Mouse (Mus musculus): ENCODE measurements around the gene Lig3. TPM values are rescaled to one million over a fixed set of nuclear protein-coding genes. Genes with fewer than 3 reads are reported as not detected.

Lig3 gene
- polyA plus RNA-seq (2014; fragmentation: Nextera tagmentation; extraction: Ambion mirVana) = 50.4 and 52.9 TPM in 2 replicates

- H3K9me3 ChIP-seq (ENCODE audit: control insufficient read depth, low read length) = no peaks in the 10 kb centered on the region
- under 1% methylated on average over 60 of the region's 90 CpGs for WGBS
- peak within 1 kb of the TSS; percentile 70 for H3K4me2 ChIP-seq (ENCODE audit: low read depth)
- peaks cover 11% of the 10 kb centered on the region for H3K4me1 ChIP-seq (ENCODE audit: control insufficient read depth, insufficient read depth, low read length)
- H3K4me3 ChIP-seq (ENCODE audit: low read depth, low read length) = peak within 1 kb of the TSS; percentile 94
- H3K9ac ChIP-seq (ENCODE audit: low read length) = peak within 1 kb of the TSS; percentile 96
- peak within 1 kb of the TSS; percentile 94 for H3K27ac ChIP-seq (ENCODE audit: low read depth, low read length)
- ATAC-seq (ENCODE audit: insufficient read depth, low FRiP score, low TSS enrichment) = peak; percentile 93
- DNase-seq (ENCODE audit: low spot score) = peak; percentile 97
- H3K27me3 ChIP-seq (ENCODE audit: control insufficient read depth, insufficient read depth, low read length) = no peaks in the 10 kb centered on the region
- peaks cover 5% of the 10 kb centered on the region; the same call in 1 of the 2 replicates for H3K36me3 ChIP-seq (ENCODE audit: control insufficient read depth, insufficient read depth, low read length)
Measured at GRCm38 (mm10) chr11:82780983-82781903, at the start of gene Lig3. Gene Lig3, plus strand, starts transcription at chr11:82781108.

- H3K9ac ChIP-seq (ENCODE audit: low read length) = no peak overlapping the region
- no peak overlapping the region for H3K4me3 ChIP-seq (ENCODE audit: low read depth, low read length)
- ATAC-seq (ENCODE audit: insufficient read depth, low FRiP score, low TSS enrichment) = no peak
Measured at GRCm38 (mm10) chr11:82734227-82734626, 46.7 kb upstream of the Lig3 start.

DNA sequence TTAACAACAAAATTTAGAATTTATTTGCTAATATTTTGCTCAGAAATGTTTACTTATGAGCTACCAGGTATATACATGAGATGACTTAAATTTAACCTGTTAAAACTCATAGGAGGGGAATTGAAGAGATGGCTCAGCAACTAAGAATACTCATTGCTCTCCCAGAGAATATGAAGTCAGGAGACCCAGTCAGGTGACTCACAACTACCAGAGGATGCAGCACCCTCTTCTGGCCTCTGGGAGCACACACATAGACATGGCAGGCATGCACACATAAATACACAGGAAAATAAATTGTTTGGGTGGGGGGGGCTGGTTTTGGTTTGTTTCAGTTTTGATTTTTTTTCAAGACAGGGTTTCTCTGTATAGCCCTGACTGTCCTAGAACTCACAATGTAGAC lies 41.9 kb upstream of the Lig3 start:
- no peak overlapping the region for H3K27ac ChIP-seq (ENCODE audit: low read depth, low read length)
- no peak for DNase-seq (ENCODE audit: low spot score)
- H3K4me3 ChIP-seq (ENCODE audit: low read depth, low read length) = no peak overlapping the region
- H3K27me3 ChIP-seq (ENCODE audit: control insufficient read depth, insufficient read depth, low read length) = no peaks in the 10 kb centered on the region
- H3K9ac ChIP-seq (ENCODE audit: low read length) = no peak overlapping the region
- ATAC-seq (ENCODE audit: insufficient read depth, low FRiP score, low TSS enrichment) = no peak
- no peaks in the 10 kb centered on the region for H3K9me3 ChIP-seq (ENCODE audit: control insufficient read depth, low read length)
- H3K36me3 ChIP-seq (ENCODE audit: control insufficient read depth, insufficient read depth, low read length) = no peaks in the 10 kb centered on the region
- no peak overlapping the region for H3K4me2 ChIP-seq (ENCODE audit: low read depth)
- no peaks in the 10 kb centered on the region for H3K4me1 ChIP-seq (ENCODE audit: control insufficient read depth, insufficient read depth, low read length)

More at GRCm38 (mm10) chr11:82734227-82734626, 46.7 kb upstream of the Lig3 start:
- Histone ChIP-seq H3K36me3 (ENCODE audit: control insufficient read depth, insufficient read depth, low read length) (no peaks in the 10 kb centered on the region), H3K4me2 (ENCODE audit: low read depth) (no peak overlapping the region), H3K4me1 (ENCODE audit: control insufficient read depth, insufficient read depth, low read length) (no peaks in the 10 kb centered on the region), H3K9me3 (ENCODE audit: control insufficient read depth, low read length) (no peaks in the 10 kb centered on the region), H3K27ac (ENCODE audit: low read depth, low read length) (no peak overlapping the region), H3K27me3 (ENCODE audit: control insufficient read depth, insufficient read depth, low read length) (no peaks in the 10 kb centered on the region)
- DNase-seq (ENCODE audit: low spot score) = no peak

DNA sequence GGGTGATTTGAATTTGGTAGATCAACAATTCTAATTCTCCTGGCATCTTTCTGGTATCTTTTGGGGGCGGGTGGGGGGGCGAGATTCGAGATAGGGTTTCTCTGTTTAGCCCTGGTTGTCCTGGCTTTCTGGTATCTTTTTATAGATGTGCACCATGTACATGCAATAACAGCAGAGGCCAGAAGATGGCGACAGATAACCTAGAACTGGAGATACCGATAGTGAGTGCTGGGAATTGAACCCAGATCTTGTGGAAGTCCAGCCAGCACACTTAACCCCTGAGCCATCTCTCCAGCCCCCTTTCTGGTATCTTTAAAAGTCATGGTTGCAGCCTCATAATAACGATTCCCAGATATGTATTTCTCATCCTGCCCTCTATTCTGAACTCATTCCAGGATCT lies 34.8 kb upstream of the Lig3 start:
- H3K4me1 ChIP-seq (ENCODE audit: control insufficient read depth, insufficient read depth, low read length) = no peaks in the 10 kb centered on the region
- ATAC-seq (ENCODE audit: insufficient read depth, low FRiP score, low TSS enrichment) (no peak), DNase-seq (ENCODE audit: low spot score) (no peak)
- H3K4me3 ChIP-seq (ENCODE audit: low read depth, low read length) = no peak overlapping the region
- H3K9me3 ChIP-seq (ENCODE audit: control insufficient read depth, low read length) = no peaks in the 10 kb centered on the region
- no peaks in the 10 kb centered on the region for H3K27me3 ChIP-seq (ENCODE audit: control insufficient read depth, insufficient read depth, low read length)
- WGBS = 33% methylated on average over 6 of the region's 6 CpGs
- H3K36me3 ChIP-seq (ENCODE audit: control insufficient read depth, insufficient read depth, low read length) = no peaks in the 10 kb centered on the region
- H3K4me2 ChIP-seq (ENCODE audit: low read depth) = no peak overlapping the region
- H3K27ac ChIP-seq (ENCODE audit: low read depth, low read length) = no peak overlapping the region
- no peak overlapping the region for H3K9ac ChIP-seq (ENCODE audit: low read length)

DNA sequence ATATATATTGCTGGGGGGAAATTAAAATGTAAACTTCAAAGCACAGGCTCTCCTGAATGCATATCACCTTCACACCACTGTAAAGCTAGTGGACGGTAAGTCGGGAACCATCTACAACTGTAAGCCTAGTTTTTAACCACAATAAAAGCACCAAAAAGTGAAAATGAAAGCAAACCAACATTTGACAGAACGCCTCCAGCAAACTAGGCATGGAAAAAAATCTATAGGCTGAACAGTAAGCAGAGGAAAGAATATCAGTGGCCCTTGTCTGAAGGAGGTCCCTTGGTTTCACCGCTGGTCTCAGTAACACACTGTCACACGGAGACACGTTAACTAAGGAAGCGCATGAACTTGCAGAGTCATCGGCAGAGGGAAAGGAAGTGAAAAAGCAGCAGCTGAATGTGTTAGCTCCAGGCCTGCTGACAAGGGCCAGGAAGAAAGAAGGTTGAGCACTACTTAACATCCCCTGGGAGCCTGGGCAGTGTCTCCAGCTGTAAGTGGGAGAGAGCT lies 34.0 kb upstream of the Lig3 start:
- no peaks in the 10 kb centered on the region for H3K9me3 ChIP-seq (ENCODE audit: control insufficient read depth, low read length)
- H3K9ac ChIP-seq (ENCODE audit: low read length) = no peak overlapping the region
- H3K4me1 ChIP-seq (ENCODE audit: control insufficient read depth, insufficient read depth, low read length) = no peaks in the 10 kb centered on the region
- H3K27ac ChIP-seq (ENCODE audit: low read depth, low read length) = no peak overlapping the region
- H3K4me2 ChIP-seq (ENCODE audit: low read depth) = no peak overlapping the region
- no peak for DNase-seq (ENCODE audit: low spot score)
- no peak overlapping the region for H3K4me3 ChIP-seq (ENCODE audit: low read depth, low read length)
- no peaks in the 10 kb centered on the region for H3K36me3 ChIP-seq (ENCODE audit: control insufficient read depth, insufficient read depth, low read length)
- 90% methylated on average over 8 of the region's 8 CpGs for WGBS
- no peaks in the 10 kb centered on the region for H3K27me3 ChIP-seq (ENCODE audit: control insufficient read depth, insufficient read depth, low read length)
- ATAC-seq (ENCODE audit: insufficient read depth, low FRiP score, low TSS enrichment) = no peak

- Histone ChIP-seq H3K9me3 (ENCODE audit: control insufficient read depth, low read length) (no peaks in the 10 kb centered on the region), H3K27ac (ENCODE audit: low read depth, low read length) (no peak overlapping the region), H3K9ac (ENCODE audit: low read length) (no peak overlapping the region), H3K4me1 (ENCODE audit: control insufficient read depth, insufficient read depth, low read length) (no peaks in the 10 kb centered on the region), H3K36me3 (ENCODE audit: control insufficient read depth, insufficient read depth, low read length) (no peaks in the 10 kb centered on the region), H3K27me3 (ENCODE audit: control insufficient read depth, insufficient read depth, low read length) (no peaks in the 10 kb centered on the region), H3K4me2 (ENCODE audit: low read depth) (no peak overlapping the region), H3K4me3 (ENCODE audit: low read depth, low read length) (no peak overlapping the region)
- ATAC-seq (ENCODE audit: insufficient read depth, low FRiP score, low TSS enrichment) (no peak), DNase-seq (ENCODE audit: low spot score) (no peak)
- 81% methylated on average over 5 of the region's 6 CpGs for WGBS
Measured at GRCm38 (mm10) chr11:82752349-82753115, 28.4 kb upstream of the Lig3 start.

DNA sequence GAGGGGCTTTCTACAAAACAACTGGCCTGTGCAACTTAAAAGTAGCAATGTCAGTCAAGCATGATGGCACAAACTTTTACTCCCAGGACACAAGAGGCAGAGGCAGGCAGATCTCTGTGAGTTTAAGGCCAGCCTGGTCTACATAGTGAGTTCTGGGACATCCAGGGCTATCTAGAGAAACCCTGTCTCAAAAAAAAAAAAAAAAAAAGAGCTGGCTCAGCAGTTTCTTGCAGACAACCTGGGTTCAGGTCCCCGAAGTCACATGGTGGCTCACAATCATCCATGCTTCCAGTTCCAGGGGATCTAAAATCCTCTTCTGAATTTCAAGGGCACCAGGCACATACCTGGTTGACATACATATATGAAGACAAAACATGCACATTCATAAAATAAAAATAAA lies 25.0 kb upstream of the Lig3 start:
- Histone ChIP-seq H3K4me3 (ENCODE audit: low read depth, low read length) (no peak overlapping the region), H3K9ac (ENCODE audit: low read length) (no peak overlapping the region), H3K27ac (ENCODE audit: low read depth, low read length) (no peak overlapping the region), H3K9me3 (ENCODE audit: control insufficient read depth, low read length) (no peaks in the 10 kb centered on the region), H3K4me1 (ENCODE audit: control insufficient read depth, insufficient read depth, low read length) (no peaks in the 10 kb centered on the region), H3K27me3 (ENCODE audit: control insufficient read depth, insufficient read depth, low read length) (no peaks in the 10 kb centered on the region), H3K36me3 (ENCODE audit: control insufficient read depth, insufficient read depth, low read length) (no peaks in the 10 kb centered on the region), H3K4me2 (ENCODE audit: low read depth) (no peak overlapping the region)
- 79% methylated on average over 1 of the region's 1 CpGs for WGBS
- ATAC-seq (ENCODE audit: insufficient read depth, low FRiP score, low TSS enrichment) = no peak
- DNase-seq (ENCODE audit: low spot score) = no peak

DNA sequence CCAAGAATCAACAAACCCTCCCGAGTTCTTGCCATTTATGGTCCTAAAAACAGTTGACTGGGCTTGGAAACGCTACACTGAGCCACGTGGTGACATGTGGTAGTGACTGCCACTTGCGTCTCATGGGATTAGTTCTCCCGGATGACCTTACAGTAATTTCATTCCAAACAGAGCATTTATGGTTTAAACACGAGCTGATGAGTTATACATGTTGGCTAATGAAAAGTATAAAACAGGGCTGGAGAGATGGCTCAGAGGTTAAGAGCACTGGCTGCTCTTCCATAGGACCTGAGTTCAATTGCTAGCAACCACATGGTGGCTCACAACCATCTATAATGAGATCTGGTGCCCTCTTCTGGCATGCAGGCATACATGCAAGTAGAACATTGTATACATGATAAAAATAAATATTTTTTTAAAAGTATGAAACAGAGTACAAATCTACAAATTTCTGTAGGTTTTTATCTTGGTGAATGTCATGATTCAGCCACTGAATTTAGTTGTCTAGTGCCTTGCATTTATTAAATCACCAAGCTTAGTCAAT lies 18.6 kb upstream of the Lig3 start:
- no peak overlapping the region for H3K27ac ChIP-seq (ENCODE audit: low read depth, low read length)
- H3K9ac ChIP-seq (ENCODE audit: low read length) = no peak overlapping the region
- H3K36me3 ChIP-seq (ENCODE audit: control insufficient read depth, insufficient read depth, low read length) = no peaks in the 10 kb centered on the region
- no peaks in the 10 kb centered on the region for H3K27me3 ChIP-seq (ENCODE audit: control insufficient read depth, insufficient read depth, low read length)
- no peaks in the 10 kb centered on the region for H3K9me3 ChIP-seq (ENCODE audit: control insufficient read depth, low read length)
- 79% methylated on average over 6 of the region's 6 CpGs for WGBS
- ATAC-seq (ENCODE audit: insufficient read depth, low FRiP score, low TSS enrichment) (no peak), DNase-seq (ENCODE audit: low spot score) (no peak)
- no peak overlapping the region for H3K4me3 ChIP-seq (ENCODE audit: low read depth, low read length)
- H3K4me2 ChIP-seq (ENCODE audit: low read depth) = no peak overlapping the region
- peaks cover 7% of the 10 kb centered on the region for H3K4me1 ChIP-seq (ENCODE audit: control insufficient read depth, insufficient read depth, low read length)
